Mouse (Mus musculus): ENCODE measurements around the gene Creb5. TPM values are rescaled to one million over a fixed set of nuclear protein-coding genes. Genes with fewer than 3 reads are reported as not detected.

Gene Creb5
- total RNA-seq, 1 experiment, result 1.1 TPM

DNA sequence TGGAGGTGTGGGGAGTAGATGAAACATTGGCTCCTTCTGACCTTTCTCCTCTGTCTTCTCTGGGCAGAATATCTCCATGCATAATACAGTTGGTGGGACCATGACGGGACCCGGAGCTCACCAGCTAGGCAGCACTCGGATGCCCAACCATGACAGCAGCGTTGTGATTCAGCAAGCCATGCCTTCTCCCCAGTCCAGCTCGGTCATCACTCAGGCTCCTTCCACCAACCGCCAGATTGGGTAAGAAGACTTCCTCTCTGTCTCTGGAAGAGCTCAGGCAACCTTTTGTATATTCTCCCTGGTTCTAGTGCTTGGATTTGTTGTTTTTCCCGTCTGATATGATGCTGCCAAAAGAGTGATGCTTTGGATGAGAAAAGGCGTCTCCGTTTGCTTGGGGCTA is 160.4 kb downstream of the Creb5 start:
- Histone ChIP-seq H3K27ac (ENCODE audit: insufficient read depth, low read depth, low read length, poor library complexity, severe bottlenecking) (no peak overlapping the region), H3K4me1 (ENCODE audit: control insufficient read depth in 2 of 2, insufficient read depth in 2 of 2, low read length in 2 of 2, poor library complexity in 1 of 2) (no peaks in the 10 kb centered on the region), H3K36me3 (ENCODE audit: control insufficient read depth, insufficient read depth, low read length, poor library complexity, severe bottlenecking) (no peaks in the 10 kb centered on the region), H3K9me3 (ENCODE audit: control insufficient read depth, insufficient read depth, low read depth, low read length) (no peaks in the 10 kb centered on the region), H3K4me3 (ENCODE audit: insufficient read depth in 1 of 2, low read depth in 1 of 2, low read length in 2 of 2, poor library complexity in 1 of 2, severe bottlenecking in 1 of 2) (no peak overlapping the region), H3K9ac (ENCODE audit: insufficient read depth, low read depth, low read length, poor library complexity, severe bottlenecking) (no peak overlapping the region)
- TF ChIP-seq MAFK (IDR thresholded peaks at IDR 0.05; ENCODE audit: insufficient read depth, low read depth, low read length) (no peak), CHD2 (IDR thresholded peaks at IDR 0.05; ENCODE audit: low read depth, low read length) (no peak), ZC3H11A (IDR thresholded peaks at IDR 0.05; ENCODE audit: borderline replicate concordance, low read depth, low read length) (no peak), ZNF384 (IDR thresholded peaks at IDR 0.05; ENCODE audit: low read depth, low read length) (no peak), HCFC1 (IDR thresholded peaks at IDR 0.05; ENCODE audit: borderline replicate concordance, insufficient read depth, low read length) (no peak)
- no peak for DNase-seq (ENCODE audit: low read depth, low spot score)
- in situ Hi-C loops (cut with MboI; ENCODE audit: low sequenced_read_pairs in 2 of 2, unreplicated experiment in 2 of 2), result no loop called here

DNA sequence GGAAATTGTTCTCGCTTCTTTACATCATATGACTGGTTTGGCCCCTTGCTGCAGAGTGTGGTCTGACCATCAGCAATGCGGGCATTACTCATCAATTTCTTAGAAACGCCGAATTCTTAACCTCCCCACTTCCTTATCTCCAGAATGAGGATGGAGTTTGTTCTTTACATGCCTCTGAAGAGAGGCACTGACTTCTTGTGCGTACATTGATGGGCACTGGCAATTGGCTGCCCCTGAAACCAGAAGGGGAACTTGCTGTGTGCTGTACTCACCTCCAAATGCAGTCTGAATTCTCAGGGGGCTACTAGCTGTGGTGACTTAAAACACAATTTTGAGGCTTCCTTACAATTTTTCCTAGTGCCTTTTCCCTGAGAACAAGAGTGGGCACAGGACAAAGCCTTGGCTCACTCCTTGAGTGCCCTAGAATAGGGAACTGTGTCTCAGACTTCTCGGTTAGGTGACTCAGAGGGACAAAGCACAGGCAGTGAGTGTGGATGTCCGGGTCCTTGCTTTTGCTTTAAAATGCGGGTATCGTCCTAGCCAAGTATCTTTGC is 161.3 kb downstream of the Creb5 start:
- Histone ChIP-seq H3K9me3 (ENCODE audit: control insufficient read depth, insufficient read depth, low read depth, low read length) (no peaks in the 10 kb centered on the region), H3K27ac (ENCODE audit: insufficient read depth, low read depth, low read length, poor library complexity, severe bottlenecking) (no peak overlapping the region), H3K4me1 (ENCODE audit: control insufficient read depth in 2 of 2, insufficient read depth in 2 of 2, low read length in 2 of 2, poor library complexity in 1 of 2) (no peaks in the 10 kb centered on the region), H3K4me3 (ENCODE audit: insufficient read depth in 1 of 2, low read depth in 1 of 2, low read length in 2 of 2, poor library complexity in 1 of 2, severe bottlenecking in 1 of 2) (no peak overlapping the region), H3K9ac (ENCODE audit: insufficient read depth, low read depth, low read length, poor library complexity, severe bottlenecking) (no peak overlapping the region), H3K36me3 (ENCODE audit: control insufficient read depth, insufficient read depth, low read length, poor library complexity, severe bottlenecking) (no peaks in the 10 kb centered on the region)
- DNase-seq (ENCODE audit: low read depth, low spot score), result no peak
- no peak for TF ChIP-seq HCFC1 (IDR thresholded peaks at IDR 0.05; ENCODE audit: borderline replicate concordance, insufficient read depth, low read length)
- no peak for TF ChIP-seq ZNF384 (IDR thresholded peaks at IDR 0.05; ENCODE audit: low read depth, low read length)
- TF ChIP-seq CHD2 (IDR thresholded peaks at IDR 0.05; ENCODE audit: low read depth, low read length), result no peak
- no peak for TF ChIP-seq MAFK (IDR thresholded peaks at IDR 0.05; ENCODE audit: insufficient read depth, low read depth, low read length)
- TF ChIP-seq ZC3H11A (IDR thresholded peaks at IDR 0.05; ENCODE audit: borderline replicate concordance, low read depth, low read length), result no peak
- in situ Hi-C loops (cut with MboI; ENCODE audit: low sequenced_read_pairs in 2 of 2, unreplicated experiment in 2 of 2), result no loop called here

DNA sequence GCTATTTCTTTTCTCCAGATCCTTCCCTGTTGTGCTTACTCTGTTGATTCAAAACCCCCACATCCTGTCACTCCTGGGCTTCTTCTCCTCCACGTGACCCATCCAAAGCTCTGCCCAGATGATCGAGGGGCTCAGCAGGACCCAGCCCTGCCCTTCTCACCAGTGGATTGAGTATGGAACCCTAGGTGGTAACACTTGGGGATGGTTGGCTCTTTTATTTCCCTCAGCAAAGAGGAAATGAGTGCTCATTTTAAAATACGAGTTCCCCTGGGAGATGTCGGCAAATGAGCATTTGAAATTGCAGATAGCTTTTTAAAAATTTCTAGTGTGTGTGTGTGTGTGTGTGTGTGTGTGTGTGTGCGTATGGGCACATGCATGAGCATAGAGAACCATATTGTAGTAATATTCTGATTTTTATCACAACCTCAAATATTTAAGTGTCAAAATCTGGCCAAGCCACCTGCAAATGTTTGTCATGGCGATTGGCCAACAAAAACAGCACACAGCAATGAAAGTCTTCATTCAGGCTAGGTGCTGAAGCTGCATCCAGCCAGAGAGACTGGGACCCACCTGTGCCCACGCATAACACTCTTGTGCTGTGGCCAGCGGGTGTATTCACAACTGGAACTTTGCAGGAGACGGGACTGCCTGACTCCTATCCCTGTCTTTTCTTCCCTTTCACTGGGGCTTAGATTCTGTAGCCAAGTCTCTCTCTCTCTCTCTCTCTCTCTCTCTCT is 162.5 kb downstream of the Creb5 start:
- Histone ChIP-seq H3K4me1 (ENCODE audit: control insufficient read depth in 2 of 2, insufficient read depth in 2 of 2, low read length in 2 of 2, poor library complexity in 1 of 2) (no peaks in the 10 kb centered on the region), H3K9me3 (ENCODE audit: control insufficient read depth, insufficient read depth, low read depth, low read length) (no peaks in the 10 kb centered on the region), H3K4me3 (ENCODE audit: insufficient read depth in 1 of 2, low read depth in 1 of 2, low read length in 2 of 2, poor library complexity in 1 of 2, severe bottlenecking in 1 of 2) (no peak overlapping the region), H3K9ac (ENCODE audit: insufficient read depth, low read depth, low read length, poor library complexity, severe bottlenecking) (no peak overlapping the region), H3K27ac (ENCODE audit: insufficient read depth, low read depth, low read length, poor library complexity, severe bottlenecking) (no peak overlapping the region), H3K36me3 (ENCODE audit: control insufficient read depth, insufficient read depth, low read length, poor library complexity, severe bottlenecking) (no peaks in the 10 kb centered on the region)
- in situ Hi-C loops (cut with MboI; ENCODE audit: low sequenced_read_pairs in 2 of 2, unreplicated experiment in 2 of 2), result no loop called here
- TF ChIP-seq ZC3H11A (IDR thresholded peaks at IDR 0.05; ENCODE audit: borderline replicate concordance, low read depth, low read length) (no peak), CHD2 (IDR thresholded peaks at IDR 0.05; ENCODE audit: low read depth, low read length) (no peak), HCFC1 (IDR thresholded peaks at IDR 0.05; ENCODE audit: borderline replicate concordance, insufficient read depth, low read length) (no peak), MAFK (IDR thresholded peaks at IDR 0.05; ENCODE audit: insufficient read depth, low read depth, low read length) (no peak), ZNF384 (IDR thresholded peaks at IDR 0.05; ENCODE audit: low read depth, low read length) (no peak)
- DNase-seq (ENCODE audit: low read depth, low spot score), result no peak

DNA sequence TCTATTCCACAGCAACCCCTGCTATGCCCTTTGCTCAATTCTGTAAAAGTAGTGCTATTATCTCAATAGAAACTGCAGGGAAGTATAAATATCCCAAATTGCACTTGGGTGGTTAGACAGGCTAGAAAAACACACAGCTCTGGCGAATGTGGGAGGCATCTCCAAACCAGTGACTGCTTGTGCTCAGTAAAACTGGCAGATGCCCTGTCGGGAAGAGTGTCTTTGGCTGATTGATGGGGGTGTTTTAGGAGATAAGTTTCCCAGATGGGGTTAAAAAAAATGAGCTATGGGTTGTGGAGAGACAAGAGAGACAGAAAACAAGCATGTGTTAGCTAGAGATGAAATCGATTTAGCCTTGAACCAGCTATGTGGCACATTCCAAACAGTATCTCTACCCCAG is 163.4 kb downstream of the Creb5 start:
- in situ Hi-C loops (cut with MboI; ENCODE audit: low sequenced_read_pairs in 2 of 2, unreplicated experiment in 2 of 2), result no loop called here
- no peaks in the 10 kb centered on the region for H3K36me3 ChIP-seq (ENCODE audit: control insufficient read depth, insufficient read depth, low read length, poor library complexity, severe bottlenecking)
- H3K4me1 ChIP-seq (ENCODE audit: control insufficient read depth in 2 of 2, insufficient read depth in 2 of 2, low read length in 2 of 2, poor library complexity in 1 of 2), result 0 out of 4 replicates have a peak, but pooled peaks cover 0 to 2% of the 10 kb centered on the region in 2 experiments
- TF ChIP-seq HCFC1 (IDR thresholded peaks at IDR 0.05; ENCODE audit: borderline replicate concordance, insufficient read depth, low read length) (no peak), CHD2 (IDR thresholded peaks at IDR 0.05; ENCODE audit: low read depth, low read length) (no peak), ZC3H11A (IDR thresholded peaks at IDR 0.05; ENCODE audit: borderline replicate concordance, low read depth, low read length) (no peak), ZNF384 (IDR thresholded peaks at IDR 0.05; ENCODE audit: low read depth, low read length) (no peak), MAFK (IDR thresholded peaks at IDR 0.05; ENCODE audit: insufficient read depth, low read depth, low read length) (no peak)
- H3K9ac ChIP-seq (ENCODE audit: insufficient read depth, low read depth, low read length, poor library complexity, severe bottlenecking), result no peak overlapping the region
- no peaks in the 10 kb centered on the region for H3K9me3 ChIP-seq (ENCODE audit: control insufficient read depth, insufficient read depth, low read depth, low read length)
- no peak overlapping the region for H3K27ac ChIP-seq (ENCODE audit: insufficient read depth, low read depth, low read length, poor library complexity, severe bottlenecking)
- H3K4me3 ChIP-seq (ENCODE audit: insufficient read depth in 1 of 2, low read depth in 1 of 2, low read length in 2 of 2, poor library complexity in 1 of 2, severe bottlenecking in 1 of 2), result no peak overlapping the region
- DNase-seq (ENCODE audit: low read depth, low spot score), result no peak
